Mouse (Mus musculus) ES-Bruce4 (cell line): Measurements from ENCODE around the gene Phex. TPM values are rescaled to one million over a fixed set of nuclear protein-coding genes. Genes with fewer than 3 reads are reported as not detected.

Source experiments
- H3K27ac ChIP-seq: 2 replicates; pipeline ENCODE4 v1.5.1; 2012; ENCODE audit warnings: low read length, inconsistent platforms; ENCODE audit not compliant: insufficient read depth
- H3K27me3 ChIP-seq: 2 replicates; pipeline ENCODE4 v1.6.1; 2012; ENCODE audit warnings: mild to moderate bottlenecking, low read length, inconsistent platforms; ENCODE audit not compliant: control insufficient read depth, poor library complexity, insufficient read depth, severe bottlenecking
- H3K36me3 ChIP-seq: 2 replicates; pipeline ENCODE4 v1.6.1; 2012; ENCODE audit warnings: inconsistent platforms, mild to moderate bottlenecking, low read length, moderate library complexity; ENCODE audit not compliant: control insufficient read depth, poor library complexity, insufficient read depth, severe bottlenecking
- H3K4me1 ChIP-seq: one replicate; pipeline ENCODE4 v1.8.1; 2011; ENCODE audit warnings: low read length; ENCODE audit not compliant: control insufficient read depth, insufficient read depth
- H3K4me3 ChIP-seq: 2 replicates; pipeline ENCODE4 v1.5.1; 2011; ENCODE audit warnings: low read depth, mild to moderate bottlenecking, low read length
- H3K9ac ChIP-seq: 2 replicates; pipeline ENCODE4 v1.6.1; 2012; ENCODE audit warnings: low read depth, mild to moderate bottlenecking, inconsistent platforms; ENCODE audit not compliant: poor library complexity, severe bottlenecking
- H3K9me3 ChIP-seq: replicated peaks from 2 replicates; pipeline ENCODE4 v1.6.1; 2012; ENCODE audit warnings: mild to moderate bottlenecking, low read length, inconsistent platforms; ENCODE audit not compliant: control insufficient read depth, poor library complexity, insufficient read depth, severe bottlenecking
- CTCF ChIP-seq: IDR thresholded peaks from one replicate; pipeline ENCODE4 v1.8.1; 2011; ENCODE audit warnings: low read depth, low read length
- EP300 ChIP-seq: IDR thresholded peaks from 2 replicates; pipeline ENCODE4 v1.6.1; 2011; ENCODE audit warnings: low read depth, low read length; ENCODE audit not compliant: insufficient read depth
- POLR2A ChIP-seq: IDR thresholded peaks from one replicate; pipeline ENCODE4 v1.8.1; 2011; ENCODE audit warnings: low read length; ENCODE audit not compliant: insufficient read depth
- polyA plus RNA-seq: library from polyadenylated mRNA; stranded (reverse); fragments of >200 nt; gene quantifications from 2 replicates; pipeline ENCODE4 v1.2.4, GENCODE M21; 2011; ENCODE audit warnings: low read depth; ENCODE audit not compliant: missing spikeins, insufficient read depth, insufficient read length

Phex gene
- polyA plus RNA-seq, 1 experiment = 0.39 TPM

GRCm38 (mm10) chrX:157184167-157184566 is 230.9 kb downstream of the Phex start:
- Histone ChIP-seq H3K36me3 (no peaks in the 10 kb centered on the region), H3K27ac (no peak overlapping the region), H3K9me3 (no peaks in the 10 kb centered on the region), H3K4me1 (no peaks in the 10 kb centered on the region), H3K27me3 (no peaks in the 10 kb centered on the region), H3K9ac (no peak overlapping the region), H3K4me3 (no peak overlapping the region)
- TF ChIP-seq CTCF (no peak), POLR2A (no peak), EP300 (no peak)

- H3K4me3 ChIP-seq = no peak overlapping the region
- no peaks in the 10 kb centered on the region for H3K9me3 ChIP-seq
- H3K4me1 ChIP-seq = no peaks in the 10 kb centered on the region
- no peaks in the 10 kb centered on the region for H3K27me3 ChIP-seq
- no peak overlapping the region for H3K27ac ChIP-seq
- no peak overlapping the region for H3K9ac ChIP-seq
- H3K36me3 ChIP-seq = no peaks in the 10 kb centered on the region
- no peak for TF ChIP-seq CTCF
- TF ChIP-seq EP300 = no peak
- TF ChIP-seq POLR2A = no peak
These were observed 234.3 kb downstream of the Phex start for GRCm38 (mm10) chrX:157180845-157181244.

- Histone ChIP-seq H3K9ac (no peak overlapping the region), H3K4me3 (no peak overlapping the region), H3K27me3 (no peaks in the 10 kb centered on the region), H3K4me1 (no peaks in the 10 kb centered on the region), H3K27ac (no peak overlapping the region), H3K36me3 (no peaks in the 10 kb centered on the region), H3K9me3 (no peaks in the 10 kb centered on the region)
- TF ChIP-seq EP300 (no peak), CTCF (no peak)
These were observed 251.0 kb downstream of the Phex start for GRCm38 (mm10) chrX:157164142-157164541.

GRCm38 (mm10) chrX:157163394-157163793 is 251.7 kb downstream of the Phex start:
- H3K27me3 ChIP-seq = no peaks in the 10 kb centered on the region
- no peaks in the 10 kb centered on the region for H3K4me1 ChIP-seq
- no peaks in the 10 kb centered on the region for H3K9me3 ChIP-seq
- H3K27ac ChIP-seq = no peak overlapping the region
- TF ChIP-seq EP300 = no peak
- no peak for TF ChIP-seq POLR2A
- no peak for TF ChIP-seq CTCF
- no peaks in the 10 kb centered on the region for H3K36me3 ChIP-seq
- H3K4me3 ChIP-seq = no peak overlapping the region
- H3K9ac ChIP-seq = no peak overlapping the region

GRCm38 (mm10) chrX:157144675-157145074 is 270.4 kb downstream of the Phex start:
- H3K4me1 ChIP-seq = no peaks in the 10 kb centered on the region
- no peaks in the 10 kb centered on the region for H3K27me3 ChIP-seq
- H3K27ac ChIP-seq = no peak overlapping the region
- no peaks in the 10 kb centered on the region for H3K9me3 ChIP-seq
- no peak for TF ChIP-seq CTCF
- TF ChIP-seq POLR2A = no peak
- TF ChIP-seq EP300 = no peak
- H3K9ac ChIP-seq = no peak overlapping the region
- no peak overlapping the region for H3K4me3 ChIP-seq
- no peaks in the 10 kb centered on the region for H3K36me3 ChIP-seq

- Histone ChIP-seq H3K36me3 (no peaks in the 10 kb centered on the region), H3K9me3 (no peaks in the 10 kb centered on the region), H3K27ac (no peak overlapping the region), H3K4me1 (no peaks in the 10 kb centered on the region), H3K9ac (no peak overlapping the region), H3K27me3 (no peaks in the 10 kb centered on the region), H3K4me3 (no peak overlapping the region)
- no peak for TF ChIP-seq EP300
These were observed 275.5 kb downstream of the Phex start for GRCm38 (mm10) chrX:157139601-157140000.

Other genes with a start within 250 kb of the Phex start
- gene Sms, start 77.0 kb upstream of the Phex start, polyA plus RNA-seq = 95.5 and 98.7 TPM in 2 replicates
- 4.4 and 5.5 TPM in 2 replicates for gene Yy2, start 153.7 kb upstream of the Phex start, polyA plus RNA-seq
- 56.4 and 59.8 TPM in 2 replicates for gene Mbtps2, start 183.4 kb upstream of the Phex start, polyA plus RNA-seq